Mouse (Mus musculus): ENCODE data around the gene Alpl. TPM values are rescaled to one million over a fixed set of nuclear protein-coding genes. Genes with fewer than 3 reads are reported as not detected.

Alpl gene
- polyA plus RNA-seq, 1 experiment from 2014 or later = 6.9 TPM

DNA sequence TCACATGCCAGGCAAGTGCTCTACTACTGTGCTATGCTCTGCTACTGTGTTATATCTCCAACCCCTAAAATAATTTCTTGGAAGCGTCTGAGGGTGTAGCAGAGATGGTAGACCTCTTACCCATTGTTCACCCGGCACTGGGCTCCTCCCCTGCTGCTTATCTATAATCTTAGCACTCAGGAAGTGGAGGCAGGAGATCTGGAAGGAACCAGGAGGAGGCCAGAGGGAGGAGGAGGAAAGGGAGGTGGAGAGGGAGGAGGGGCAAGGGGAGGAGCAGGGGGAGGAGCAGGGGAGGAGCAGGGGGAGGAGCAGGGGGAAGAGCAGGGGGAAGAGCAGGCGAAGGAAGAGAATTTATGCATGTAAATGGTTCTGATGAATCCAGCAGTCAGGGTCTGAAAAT lies 24.5 kb upstream of the Alpl start:
- no peaks in the 10 kb centered on the region for H3K27me3 ChIP-seq
- H3K4me3 ChIP-seq = no peak overlapping the region
- H3K36me3 ChIP-seq = no peaks in the 10 kb centered on the region
- no peak for ATAC-seq (ENCODE audit: low FRiP score)
- no peaks in the 10 kb centered on the region for H3K9me3 ChIP-seq
- H3K9ac ChIP-seq = no peak overlapping the region
- WGBS = 72% methylated on average over 3 of the region's 3 CpGs
- no peaks in the 10 kb centered on the region for H3K4me1 ChIP-seq (replicated peaks)
- H3K4me2 ChIP-seq = no peak overlapping the region
- no peak overlapping the region for H3K27ac ChIP-seq

DNA sequence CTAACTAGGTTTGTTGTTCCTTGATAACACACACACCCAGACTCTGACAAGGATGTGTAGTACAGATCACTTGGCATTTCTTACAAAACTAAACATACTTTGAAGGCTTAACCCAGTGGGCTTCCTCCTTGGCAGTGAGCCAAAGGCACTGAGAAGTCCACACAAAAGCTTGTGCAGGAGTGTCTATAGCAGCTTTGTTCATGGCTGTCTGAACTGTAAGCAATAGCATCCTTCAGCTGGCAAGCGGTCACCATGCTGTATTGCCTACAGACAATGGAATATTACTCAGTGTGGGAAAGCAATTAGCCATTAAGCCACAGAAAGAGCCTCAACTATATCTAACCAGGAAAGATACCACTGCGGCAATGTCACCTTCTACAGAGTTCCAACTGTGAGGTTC lies 23.3 kb upstream of the Alpl start:
- 46% methylated on average over 2 of the region's 2 CpGs for WGBS
- peak; percentile 63; the same call in 1 of the 2 replicates for ATAC-seq (ENCODE audit: low FRiP score)
- Histone ChIP-seq H3K4me1 (replicated peaks) (no peaks in the 10 kb centered on the region), H3K36me3 (no peaks in the 10 kb centered on the region), H3K27ac (peak overlapping the region; percentile 52; the same call in 1 of the 2 replicates), H3K9ac (no peak overlapping the region), H3K9me3 (no peaks in the 10 kb centered on the region), H3K4me3 (no peak overlapping the region), H3K27me3 (no peaks in the 10 kb centered on the region), H3K4me2 (no peak overlapping the region)

DNA sequence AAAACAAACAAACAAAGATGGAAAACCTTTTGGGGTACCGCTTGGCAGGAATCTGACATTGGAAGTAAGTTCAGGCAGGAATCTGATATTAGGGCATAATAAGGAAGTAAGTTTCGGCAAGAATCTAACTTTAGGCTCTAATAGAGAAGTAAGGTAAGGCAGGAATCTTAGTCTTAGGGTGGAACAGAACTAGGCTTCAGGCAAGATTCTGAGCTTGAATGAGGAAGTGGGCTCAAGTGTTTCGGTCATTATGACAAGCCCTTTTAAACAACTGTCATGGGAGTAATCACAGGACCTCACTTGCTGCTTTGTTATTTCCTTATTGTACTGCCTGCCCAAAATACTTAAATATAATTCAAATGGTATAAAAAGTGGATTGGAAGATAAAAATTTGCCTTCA lies 22.2 kb upstream of the Alpl start:
- WGBS = 94% methylated on average over 3 of the region's 3 CpGs
- H3K27me3 ChIP-seq = no peaks in the 10 kb centered on the region
- H3K4me3 ChIP-seq = no peak overlapping the region
- H3K9me3 ChIP-seq = no peaks in the 10 kb centered on the region
- no peak overlapping the region for H3K4me2 ChIP-seq
- no peak for ATAC-seq (ENCODE audit: low FRiP score)
- H3K27ac ChIP-seq = no peak overlapping the region
- H3K4me1 ChIP-seq (replicated peaks) = 0 out of 2 replicates have a peak, but pooled peaks cover 9% of the 10 kb centered on the region
- no peaks in the 10 kb centered on the region for H3K36me3 ChIP-seq
- no peak overlapping the region for H3K9ac ChIP-seq

DNA sequence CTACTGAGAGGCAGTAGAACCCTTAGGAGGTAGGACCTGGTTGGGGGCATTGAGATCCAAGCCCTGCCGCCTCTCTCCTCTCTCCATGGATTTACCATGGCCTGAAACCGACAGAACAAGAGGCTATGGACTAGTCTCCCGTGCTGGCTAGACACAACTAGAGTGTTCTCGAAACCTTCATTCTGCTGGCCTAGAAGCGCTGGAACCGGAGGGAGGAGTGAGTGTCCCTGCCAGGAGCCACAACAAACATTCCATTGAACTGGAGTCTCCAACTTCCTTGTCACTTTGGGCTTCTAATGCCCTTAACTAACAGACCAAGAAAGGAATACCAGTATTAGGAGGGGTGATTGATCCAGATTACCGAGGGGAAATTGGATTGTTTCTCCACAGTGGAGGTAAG lies 20.0 kb upstream of the Alpl start:
- WGBS = 83% methylated on average over 7 of the region's 7 CpGs
- no peak overlapping the region for H3K27ac ChIP-seq
- no peak overlapping the region for H3K9ac ChIP-seq
- H3K4me2 ChIP-seq = no peak overlapping the region
- ATAC-seq (ENCODE audit: low FRiP score) = no peak
- H3K9me3 ChIP-seq = no peaks in the 10 kb centered on the region
- no peaks in the 10 kb centered on the region for H3K36me3 ChIP-seq
- H3K4me1 ChIP-seq (replicated peaks) = 0 out of 2 replicates have a peak, but pooled peaks cover 12% of the 10 kb centered on the region
- no peaks in the 10 kb centered on the region for H3K27me3 ChIP-seq
- no peak overlapping the region for H3K4me3 ChIP-seq

DNA sequence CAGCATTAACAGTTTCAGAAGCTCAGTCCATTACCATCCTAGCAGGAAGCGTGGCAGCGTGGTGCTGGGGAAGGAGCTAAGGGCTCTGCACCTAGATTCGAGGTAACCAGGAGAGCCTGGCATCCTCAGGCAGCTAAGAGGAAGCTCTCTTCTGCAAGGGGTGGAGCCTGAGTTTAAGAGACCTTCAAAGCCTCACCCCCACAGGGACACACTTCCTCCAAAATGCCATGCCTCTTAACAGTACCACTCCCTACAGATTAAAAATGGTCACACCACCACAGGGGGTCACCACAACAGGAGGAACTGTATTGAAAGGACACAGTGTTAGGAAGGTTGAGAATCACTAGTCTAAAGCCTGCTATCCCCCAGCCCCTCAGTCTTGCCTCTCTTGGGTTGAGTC lies 19.3 kb upstream of the Alpl start:
- WGBS = 80% methylated on average over 3 of the region's 3 CpGs
- Histone ChIP-seq H3K4me3 (no peak overlapping the region), H3K27me3 (no peaks in the 10 kb centered on the region), H3K9me3 (no peaks in the 10 kb centered on the region), H3K4me1 (replicated peaks) (0 out of 2 replicates have a peak, but pooled peaks cover 12% of the 10 kb centered on the region), H3K36me3 (no peaks in the 10 kb centered on the region), H3K27ac (no peak overlapping the region), H3K9ac (no peak overlapping the region), H3K4me2 (no peak overlapping the region)
- ATAC-seq (ENCODE audit: low FRiP score) = no peak

DNA sequence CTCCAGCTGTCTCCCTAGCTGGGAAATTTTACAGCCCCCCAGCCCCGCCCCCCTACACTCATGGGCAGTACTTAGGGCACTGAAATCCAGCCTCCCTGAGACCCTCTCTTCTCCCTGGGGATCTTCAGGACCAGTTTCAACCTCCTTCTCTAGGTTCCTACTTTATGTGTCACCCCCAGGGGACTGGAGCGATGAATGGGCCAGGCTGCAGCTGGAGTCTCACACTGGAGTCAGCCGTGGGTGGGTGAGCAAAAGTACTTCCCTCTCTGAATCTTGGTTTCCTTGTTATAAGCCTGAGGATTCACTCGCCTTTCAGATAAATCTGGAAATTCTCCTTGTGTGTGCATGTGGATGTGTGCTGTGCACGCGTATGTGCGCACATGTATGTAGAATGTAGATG lies 18.0 kb upstream of the Alpl start:
- Histone ChIP-seq H3K4me3 (no peak overlapping the region), H3K4me1 (replicated peaks) (0 out of 2 replicates have a peak, but pooled peaks cover 12% of the 10 kb centered on the region), H3K36me3 (no peaks in the 10 kb centered on the region), H3K4me2 (no peak overlapping the region), H3K9me3 (no peaks in the 10 kb centered on the region), H3K27me3 (no peaks in the 10 kb centered on the region), H3K27ac (no peak overlapping the region), H3K9ac (no peak overlapping the region)
- 83% methylated on average over 7 of the region's 7 CpGs for WGBS
- no peak for ATAC-seq (ENCODE audit: low FRiP score)

DNA sequence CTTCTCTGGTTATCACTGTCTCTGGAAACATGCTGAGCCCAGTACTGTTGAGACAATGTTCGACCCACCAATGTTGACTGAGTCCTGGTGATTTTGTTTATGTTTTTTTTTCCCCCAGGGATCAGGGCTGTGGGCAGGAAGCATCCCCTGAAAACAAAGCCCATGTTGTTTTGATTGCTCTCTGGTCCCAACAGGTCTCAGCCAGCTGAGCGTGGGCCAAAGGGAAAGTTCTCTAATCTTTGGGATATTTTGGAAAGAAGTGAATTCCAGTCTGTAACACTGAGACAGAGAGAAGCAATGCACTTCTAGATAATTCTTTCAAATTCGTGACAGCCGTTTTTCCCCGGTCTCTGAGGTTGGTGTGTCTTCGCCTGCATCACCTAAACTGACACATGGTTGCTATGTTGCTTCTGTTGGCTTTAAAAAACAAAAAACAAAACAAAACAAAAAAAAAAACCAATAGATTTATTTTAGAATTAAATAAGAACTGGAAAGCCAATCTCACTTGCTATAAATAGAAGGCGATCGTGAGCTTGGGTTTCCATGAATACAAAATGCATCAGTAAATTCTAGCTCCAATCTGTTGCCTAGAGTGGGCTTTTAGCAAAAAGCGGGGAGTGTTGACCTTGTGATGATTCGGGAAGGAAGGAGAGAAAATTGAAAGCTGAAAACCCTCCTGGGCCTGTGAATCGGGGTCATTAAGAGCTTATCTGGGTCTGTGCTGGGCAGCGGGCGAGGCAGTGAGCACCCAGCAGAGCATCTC lies 16.9 kb upstream of the Alpl start:
- no peak overlapping the region for H3K27ac ChIP-seq
- H3K4me3 ChIP-seq = no peak overlapping the region
- no peak for ATAC-seq (ENCODE audit: low FRiP score)

DNA sequence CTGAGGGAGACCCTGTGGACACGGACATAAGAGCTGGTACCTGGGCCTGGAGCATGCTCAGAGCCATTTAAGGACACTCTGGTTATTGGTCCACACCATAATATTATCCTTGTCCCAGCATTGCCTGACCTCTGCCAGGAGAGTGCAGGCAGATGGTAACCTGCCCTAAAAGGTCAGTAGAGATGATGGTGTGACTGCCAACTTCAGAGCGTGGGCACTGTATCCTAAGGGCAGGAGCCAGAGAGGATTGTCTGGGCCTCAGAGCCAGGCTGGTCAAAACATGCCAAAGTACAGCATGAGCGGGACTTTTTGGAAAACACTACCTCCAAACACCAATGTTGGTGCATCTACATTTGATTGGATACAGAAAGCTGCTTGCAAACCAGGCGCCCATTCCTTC lies 13.8 kb upstream of the Alpl start:
- Histone ChIP-seq H3K4me2 (no peak overlapping the region), H3K36me3 (no peaks in the 10 kb centered on the region), H3K9me3 (no peaks in the 10 kb centered on the region), H3K4me3 (no peak overlapping the region), H3K9ac (no peak overlapping the region), H3K27ac (no peak overlapping the region), H3K27me3 (no peaks in the 10 kb centered on the region), H3K4me1 (replicated peaks) (0 out of 2 replicates have a peak, but pooled peaks cover 12% of the 10 kb centered on the region)
- WGBS = 82% methylated on average over 4 of the region's 4 CpGs
- ATAC-seq (ENCODE audit: low FRiP score) = no peak

More for the DNA sequence above, 16.9 kb upstream of the Alpl start:
- Histone ChIP-seq H3K36me3 (no peaks in the 10 kb centered on the region), H3K9ac (no peak overlapping the region), H3K9me3 (no peaks in the 10 kb centered on the region), H3K4me2 (no peak overlapping the region), H3K4me1 (replicated peaks) (0 out of 2 replicates have a peak, but pooled peaks cover 12% of the 10 kb centered on the region), H3K27me3 (no peaks in the 10 kb centered on the region)
- WGBS = 71% methylated on average over 13 of the region's 13 CpGs

DNA sequence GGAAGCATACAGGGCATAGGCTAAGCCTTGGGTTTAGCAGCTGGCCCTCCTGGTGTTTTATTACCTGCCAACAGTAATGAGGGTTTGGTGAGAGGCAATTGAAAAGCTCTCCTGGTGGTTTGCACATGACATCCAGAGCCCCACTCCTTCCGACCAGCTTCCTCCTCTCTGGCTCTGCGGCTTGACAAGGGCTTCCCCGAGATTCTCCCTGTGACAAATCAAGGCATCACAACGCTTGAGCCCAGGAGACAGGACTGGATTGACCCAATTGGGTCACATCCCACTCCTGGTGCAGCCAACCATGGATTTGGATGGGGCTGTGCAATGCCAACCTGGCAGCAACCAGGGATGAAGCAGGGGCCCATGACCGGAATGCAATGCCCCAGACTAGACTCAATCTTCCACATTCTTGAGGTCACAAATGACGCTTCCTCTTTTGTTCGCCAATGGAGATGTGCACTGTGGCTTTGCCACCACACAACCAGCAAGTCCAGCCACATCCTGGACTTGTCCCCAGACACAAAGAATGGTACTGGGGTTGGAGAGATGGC lies 11.2 kb upstream of the Alpl start:
- H3K27me3 ChIP-seq = no peaks in the 10 kb centered on the region
- no peak overlapping the region for H3K4me2 ChIP-seq
- ATAC-seq (ENCODE audit: low FRiP score) = no peak
- H3K27ac ChIP-seq = no peak overlapping the region
- WGBS = 80% methylated on average over 7 of the region's 7 CpGs
- no peaks in the 10 kb centered on the region for H3K9me3 ChIP-seq
- H3K36me3 ChIP-seq = no peaks in the 10 kb centered on the region
- no peaks in the 10 kb centered on the region for H3K4me1 ChIP-seq (replicated peaks)
- no peak overlapping the region for H3K9ac ChIP-seq
- no peak overlapping the region for H3K4me3 ChIP-seq

DNA sequence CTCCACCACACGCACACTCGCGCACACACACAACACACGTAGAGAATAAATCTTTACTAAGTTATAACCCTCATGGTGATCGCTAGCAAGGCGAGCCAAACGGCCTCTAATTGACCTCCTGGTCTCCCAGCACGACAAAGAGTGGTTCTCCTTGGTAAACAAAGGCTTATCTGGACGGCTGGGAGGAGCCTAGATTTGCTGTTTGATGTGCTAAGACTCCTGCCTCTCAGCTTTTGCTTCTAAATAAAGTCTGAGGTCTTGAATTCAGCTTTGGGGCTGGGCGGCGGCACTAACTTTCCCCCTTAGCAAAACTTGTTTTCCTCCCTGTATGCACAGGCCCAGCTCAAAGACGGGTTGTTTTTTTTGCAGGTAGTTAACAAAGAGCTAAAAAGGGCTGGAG lies 5.0 kb upstream of the Alpl start:
- no peak for ATAC-seq (ENCODE audit: low FRiP score)
- no peak overlapping the region for H3K4me3 ChIP-seq
- H3K4me1 ChIP-seq (replicated peaks) = peaks cover 18% of the 10 kb centered on the region
- H3K9me3 ChIP-seq = no peaks in the 10 kb centered on the region
- peaks cover 25% of the 10 kb centered on the region for H3K27me3 ChIP-seq
- no peak overlapping the region for H3K4me2 ChIP-seq
- no peak overlapping the region for H3K27ac ChIP-seq
- no peaks in the 10 kb centered on the region for H3K36me3 ChIP-seq
- WGBS = 22% methylated on average over 12 of the region's 12 CpGs
- no peak overlapping the region for H3K9ac ChIP-seq

DNA sequence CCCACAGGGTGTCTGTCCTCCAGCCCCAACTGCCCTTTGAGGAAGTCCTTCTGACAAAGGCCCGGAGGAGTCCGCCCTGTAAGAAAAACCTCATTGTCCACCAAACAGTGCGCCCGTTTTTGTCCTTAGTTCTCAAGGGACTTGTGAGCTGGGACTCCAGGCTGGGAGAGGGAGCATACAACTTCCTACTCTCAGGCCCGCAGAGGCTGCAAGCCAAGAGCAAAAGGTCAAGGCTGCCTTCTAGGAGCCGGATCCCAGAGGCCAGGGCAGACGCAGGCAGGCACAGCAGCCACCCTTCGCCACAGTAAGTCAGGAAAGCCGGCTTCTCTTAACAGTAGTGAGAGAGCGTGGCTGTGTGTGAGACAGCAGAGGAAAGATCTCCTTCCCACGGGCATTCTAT lies 4.1 kb upstream of the Alpl start:
- WGBS = 24% methylated on average over 11 of the region's 11 CpGs
- no peaks in the 10 kb centered on the region for H3K36me3 ChIP-seq

DNA sequence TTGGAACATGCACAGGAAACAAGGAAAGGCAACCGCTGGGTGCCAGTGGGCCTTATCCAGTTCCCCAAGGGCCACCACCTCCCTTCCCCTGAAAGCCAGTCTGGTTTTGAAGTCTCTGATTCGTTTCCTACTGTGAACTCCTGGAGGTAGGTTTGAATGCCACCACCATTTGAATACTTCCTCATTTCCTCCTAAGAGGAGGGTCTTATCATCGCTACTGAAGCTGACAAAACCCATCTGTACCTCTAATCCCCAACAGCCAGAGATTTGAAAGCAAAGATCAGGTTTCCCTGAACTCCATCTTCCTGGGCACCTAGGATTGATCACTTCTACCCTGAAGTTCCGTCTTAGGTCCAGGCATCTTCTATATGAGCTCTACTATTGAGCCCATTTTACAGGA lies 854 bp upstream of the Alpl start:
- Histone ChIP-seq H3K9ac (no peak overlapping the region), H3K36me3 (no peaks in the 10 kb centered on the region), H3K4me3 (no peak overlapping the region), H3K27ac (no peak overlapping the region), H3K27me3 (peaks cover 48% of the 10 kb centered on the region), H3K4me1 (replicated peaks) (peaks cover 27% of the 10 kb centered on the region), H3K9me3 (no peaks in the 10 kb centered on the region), H3K4me2 (no peak overlapping the region)
- 64% methylated on average over 4 of the region's 4 CpGs for WGBS
- ATAC-seq (ENCODE audit: low FRiP score) = no peak

More for the DNA sequence above, 4.1 kb upstream of the Alpl start:
- no peaks in the 10 kb centered on the region for H3K9me3 ChIP-seq
- no peak overlapping the region for H3K9ac ChIP-seq
- no peak overlapping the region for H3K4me2 ChIP-seq
- no peak overlapping the region for H3K4me3 ChIP-seq
- ATAC-seq (ENCODE audit: low FRiP score) = no peak
- H3K27me3 ChIP-seq = peaks cover 32% of the 10 kb centered on the region
- H3K27ac ChIP-seq = no peak overlapping the region
- peaks cover 26% of the 10 kb centered on the region for H3K4me1 ChIP-seq (replicated peaks)

All from hindbrain, embryonic 13.5 days (tissue).